Mouse (Mus musculus): Measurements from ENCODE around the gene Tkfc. TPM values are rescaled to one million over a fixed set of nuclear protein-coding genes. Genes with fewer than 3 reads are reported as not detected.

Gene Tkfc
- polyA plus RNA-seq, 1 experiment: 29.0 TPM

- H3K9ac ChIP-seq (ENCODE audit: low read depth, poor library complexity, severe bottlenecking): no peak overlapping the region
- no peak for TF ChIP-seq CTCF (IDR thresholded peaks at IDR 0.05; ENCODE audit: low read depth, low read length)
- no peak for TF ChIP-seq POLR2A (IDR thresholded peaks at IDR 0.05; ENCODE audit: insufficient read depth, low read length)
- no peak for TF ChIP-seq EP300 (IDR thresholded peaks at IDR 0.05; ENCODE audit: insufficient read depth, low read depth, low read length)
- H3K27me3 ChIP-seq (ENCODE audit: control insufficient read depth, insufficient read depth, low read length, poor library complexity, severe bottlenecking): no peaks in the 10 kb centered on the region
- no peak overlapping the region for H3K27ac ChIP-seq (ENCODE audit: insufficient read depth, low read length)
- H3K36me3 ChIP-seq (ENCODE audit: control insufficient read depth, insufficient read depth, low read length, poor library complexity, severe bottlenecking): no peaks in the 10 kb centered on the region; the same call in 1 of the 2 replicates
- H3K9me3 ChIP-seq (replicated peaks; ENCODE audit: control insufficient read depth, insufficient read depth, low read length, poor library complexity, severe bottlenecking): no peaks in the 10 kb centered on the region
- H3K4me3 ChIP-seq (ENCODE audit: low read depth, low read length): no peak overlapping the region
- H3K4me1 ChIP-seq (ENCODE audit: control insufficient read depth, insufficient read depth, low read length): peaks cover 2% of the 10 kb centered on the region
Measured at GRCm38 (mm10) chr19:10557001-10557400, 48.5 kb downstream of the Tkfc start.

GRCm38 (mm10) chr19:10555624-10556510, 49.6 kb downstream of the Tkfc start, which contains the start of gene Tmem216:
TSS of gene Tmem216 (minus strand) at chr19:10556238.
- no peaks in the 10 kb centered on the region for H3K9me3 ChIP-seq (replicated peaks; ENCODE audit: control insufficient read depth, insufficient read depth, low read length, poor library complexity, severe bottlenecking)
- H3K9ac ChIP-seq (ENCODE audit: low read depth, poor library complexity, severe bottlenecking): peak within 1 kb of the TSS; percentile 86
- TF ChIP-seq POLR2A (IDR thresholded peaks at IDR 0.05; ENCODE audit: insufficient read depth, low read length) (no peak), CTCF (IDR thresholded peaks at IDR 0.05; ENCODE audit: low read depth, low read length) (no peak), EP300 (IDR thresholded peaks at IDR 0.05; ENCODE audit: insufficient read depth, low read depth, low read length) (no peak)
- H3K4me1 ChIP-seq (ENCODE audit: control insufficient read depth, insufficient read depth, low read length): peaks cover 2% of the 10 kb centered on the region
- 0 out of 2 replicates have a peak within 1 kb of the TSS, but pooled peaks have one; percentile 25 for H3K27ac ChIP-seq (ENCODE audit: insufficient read depth, low read length)
- no peaks in the 10 kb centered on the region for H3K27me3 ChIP-seq (ENCODE audit: control insufficient read depth, insufficient read depth, low read length, poor library complexity, severe bottlenecking)
- H3K4me3 ChIP-seq (ENCODE audit: low read depth, low read length): peak within 1 kb of the TSS; percentile 93
- no peaks in the 10 kb centered on the region; the same call in 1 of the 2 replicates for H3K36me3 ChIP-seq (ENCODE audit: control insufficient read depth, insufficient read depth, low read length, poor library complexity, severe bottlenecking)

- no peak for TF ChIP-seq POLR2A (IDR thresholded peaks at IDR 0.05; ENCODE audit: insufficient read depth, low read length)
- H3K36me3 ChIP-seq (ENCODE audit: control insufficient read depth, insufficient read depth, low read length, poor library complexity, severe bottlenecking): peaks cover 76% of the 10 kb centered on the region
Measured at GRCm38 (mm10) chr19:10539454-10539853, 66.0 kb downstream of the Tkfc start.

More at GRCm38 (mm10) chr19:10539454-10539853, 66.0 kb downstream of the Tkfc start:
- Histone ChIP-seq H3K27ac (ENCODE audit: insufficient read depth, low read length) (no peak overlapping the region), H3K4me1 (ENCODE audit: control insufficient read depth, insufficient read depth, low read length) (no peaks in the 10 kb centered on the region), H3K9ac (ENCODE audit: low read depth, poor library complexity, severe bottlenecking) (no peak overlapping the region), H3K4me3 (ENCODE audit: low read depth, low read length) (no peak overlapping the region), H3K9me3 (replicated peaks; ENCODE audit: control insufficient read depth, insufficient read depth, low read length, poor library complexity, severe bottlenecking) (no peaks in the 10 kb centered on the region), H3K27me3 (ENCODE audit: control insufficient read depth, insufficient read depth, low read length, poor library complexity, severe bottlenecking) (no peaks in the 10 kb centered on the region)

Other genes starting within 250 kb of the Tkfc start
- 4.1 and 4.9 TPM in 2 replicates for gene Syt7, start 216.6 kb downstream of the Tkfc start, polyA plus RNA-seq (2011; ENCODE audit: insufficient read depth, insufficient read length, low read depth, missing spikeins)
- gene Lrrc10b, start 148.2 kb downstream of the Tkfc start, polyA plus RNA-seq (2011; ENCODE audit: insufficient read depth, insufficient read length, low read depth, missing spikeins): not detected in 2 replicates
- 0.58 and 1.4 TPM in 2 replicates for gene Ppp1r32, start 122.7 kb downstream of the Tkfc start, polyA plus RNA-seq (2011; ENCODE audit: insufficient read depth, insufficient read length, low read depth, missing spikeins)
- gene Cpsf7, start 80.4 kb downstream of the Tkfc start, polyA plus RNA-seq (2011; ENCODE audit: insufficient read depth, insufficient read length, low read depth, missing spikeins): 73.5 and 76.3 TPM in 2 replicates
- gene Sdhaf2, start 79.5 kb downstream of the Tkfc start, polyA plus RNA-seq (2011; ENCODE audit: insufficient read depth, insufficient read length, low read depth, missing spikeins): 32.9 and 39.6 TPM in 2 replicates
- gene Tmem216, start 49.4 kb downstream of the Tkfc start, polyA plus RNA-seq (2011; ENCODE audit: insufficient read depth, insufficient read length, low read depth, missing spikeins): 10.4 and 12.2 TPM in 2 replicates
- gene Cyb561a3, start 28.5 kb downstream of the Tkfc start, polyA plus RNA-seq (2011; ENCODE audit: insufficient read depth, insufficient read length, low read depth, missing spikeins): 11.6 and 13.5 TPM in 2 replicates
- gene Tmem138, start 28.3 kb downstream of the Tkfc start, polyA plus RNA-seq (2011; ENCODE audit: insufficient read depth, insufficient read length, low read depth, missing spikeins): 25.3 TPM in 2 replicates
- 876 and 913 TPM in 2 replicates for gene Ddb1, start 327 bp downstream of the Tkfc start, polyA plus RNA-seq (2011; ENCODE audit: insufficient read depth, insufficient read length, low read depth, missing spikeins)
- 1.9 and 2.0 TPM in 2 replicates for gene Vwce, start 28.6 kb upstream of the Tkfc start, polyA plus RNA-seq (2011; ENCODE audit: insufficient read depth, insufficient read length, low read depth, missing spikeins)
- gene Pga5, start 72.4 kb upstream of the Tkfc start, polyA plus RNA-seq (2011; ENCODE audit: insufficient read depth, insufficient read length, low read depth, missing spikeins): 2.9 and 4.1 TPM in 2 replicates
- 11.5 and 12.3 TPM in 2 replicates for gene Vps37c, start 83.1 kb upstream of the Tkfc start, polyA plus RNA-seq (2011; ENCODE audit: insufficient read depth, insufficient read length, low read depth, missing spikeins)
- not detected in 2 replicates for gene Cd5, start 133.3 kb upstream of the Tkfc start, polyA plus RNA-seq (2011; ENCODE audit: insufficient read depth, insufficient read length, low read depth, missing spikeins)
- gene Cd6, start 224.4 kb upstream of the Tkfc start, polyA plus RNA-seq (2011; ENCODE audit: insufficient read depth, insufficient read length, low read depth, missing spikeins): not detected in 2 replicates
- gene Slc15a3, start 234.1 kb upstream of the Tkfc start, polyA plus RNA-seq (2011; ENCODE audit: insufficient read depth, insufficient read length, low read depth, missing spikeins): not detected in 2 replicates